Mouse (Mus musculus): ENCODE results near the gene Msantd4. TPM values are rescaled to one million over a fixed set of nuclear protein-coding genes. Genes with fewer than 3 reads are reported as not detected.
"Not testable (repeated sequence)": the region's sequence is repeated elsewhere in the genome, so short reads cannot be mapped to it uniquely, and the experiment has no call there.

The Msantd4 gene
- polyA plus RNA-seq (2015; fragmentation: Nextera tagmentation; extraction: Ambion mirVana), result 11.0 and 12.3 TPM in 2 replicates

- Histone ChIP-seq H3K27me3 (ENCODE audit: insufficient read depth, low read length) (no peaks in the 10 kb centered on the region), H3K4me2 (ENCODE audit: low read depth, low read length) (peak within 1 kb of the TSS; percentile 90), H3K27ac (ENCODE audit: low read depth) (peak within 1 kb of the TSS; percentile 74), H3K36me3 (replicated peaks; ENCODE audit: insufficient read depth, low read length) (no peaks in the 10 kb centered on the region), H3K9ac (replicated peaks) (peak within 1 kb of the TSS; percentile 53), H3K4me1 (ENCODE audit: insufficient read depth) (peaks cover 11% of the 10 kb centered on the region), H3K9me3 (ENCODE audit: low read length) (no peaks in the 10 kb centered on the region), H3K4me3 (ENCODE audit: low read depth, low read length) (peak within 1 kb of the TSS; percentile 82)
- WGBS (ENCODE audit: insufficient replicate concordance), result 3% methylated on average over 31 of the region's 31 CpGs
- DNase-seq, result peak; percentile 93
- TF ChIP-seq EP300 (IDR thresholded peaks at IDR 0.05; ENCODE audit: low read depth) (no peak), CTCF (IDR thresholded peaks at IDR 0.05; ENCODE audit: low read depth) (no peak)
- peak; percentile 100 for ATAC-seq
Observed at GRCm38 (mm10) chr9:4375828-4376639, at the start of gene Msantd4. TSS of gene Msantd4 (plus strand) at chr9:4376562.

GRCm38 (mm10) chr9:4353163-4353562 lies 23.2 kb upstream of the Msantd4 start:
- H3K9me3 ChIP-seq (ENCODE audit: low read length), result no peaks in the 10 kb centered on the region
- no peak overlapping the region for H3K9ac ChIP-seq (replicated peaks)
- DNase-seq, result no peak
- no peak overlapping the region for H3K4me3 ChIP-seq (ENCODE audit: low read depth, low read length)
- H3K27me3 ChIP-seq (ENCODE audit: insufficient read depth, low read length), result no peaks in the 10 kb centered on the region
- TF ChIP-seq EP300 (IDR thresholded peaks at IDR 0.05; ENCODE audit: low read depth) (no peak), CTCF (IDR thresholded peaks at IDR 0.05; ENCODE audit: low read depth) (no peak)
- no peaks in the 10 kb centered on the region for H3K36me3 ChIP-seq (replicated peaks; ENCODE audit: insufficient read depth, low read length)
- no peaks in the 10 kb centered on the region for H3K4me1 ChIP-seq (ENCODE audit: insufficient read depth)
- WGBS (ENCODE audit: insufficient replicate concordance), result 76% methylated on average over 1 of the region's 1 CpGs
- no peak overlapping the region for H3K4me2 ChIP-seq (ENCODE audit: low read depth, low read length)
- no peak for ATAC-seq
- H3K27ac ChIP-seq (ENCODE audit: low read depth), result no peak overlapping the region

- ATAC-seq (peak; percentile 50), DNase-seq (no peak)
- Histone ChIP-seq H3K4me2 (ENCODE audit: low read depth, low read length) (peak overlapping the region; percentile 90), H3K9ac (replicated peaks) (peak overlapping the region; percentile 53), H3K27ac (ENCODE audit: low read depth) (peak overlapping the region; percentile 31), H3K36me3 (replicated peaks; ENCODE audit: insufficient read depth, low read length) (no peaks in the 10 kb centered on the region), H3K27me3 (ENCODE audit: insufficient read depth, low read length) (no peaks in the 10 kb centered on the region), H3K4me3 (ENCODE audit: low read depth, low read length) (peak overlapping the region; percentile 82), H3K9me3 (ENCODE audit: low read length) (no peaks in the 10 kb centered on the region), H3K4me1 (ENCODE audit: insufficient read depth) (peaks cover 11% of the 10 kb centered on the region)
- WGBS (ENCODE audit: insufficient replicate concordance), result under 1% methylated on average over 15 of the region's 15 CpGs
- no peak for TF ChIP-seq CTCF (IDR thresholded peaks at IDR 0.05; ENCODE audit: low read depth)
- no peak for TF ChIP-seq EP300 (IDR thresholded peaks at IDR 0.05; ENCODE audit: low read depth)
Observed at GRCm38 (mm10) chr9:4376640-4377120, 318 bp downstream of the Msantd4 start.

GRCm38 (mm10) chr9:4400801-4401200 lies 24.4 kb downstream of the Msantd4 start:
- H3K4me3 ChIP-seq (ENCODE audit: low read depth, low read length); H3K4me2 ChIP-seq (ENCODE audit: low read depth, low read length); H3K27me3 ChIP-seq (ENCODE audit: insufficient read depth, low read length); H3K4me1 ChIP-seq (ENCODE audit: insufficient read depth); ATAC-seq; H3K9ac ChIP-seq (replicated peaks); H3K9me3 ChIP-seq (ENCODE audit: low read length); H3K27ac ChIP-seq (ENCODE audit: low read depth); DNase-seq; H3K36me3 ChIP-seq (replicated peaks; ENCODE audit: insufficient read depth, low read length): not testable (repeated sequence)
- whole genome bisulfite sequencing (ENCODE audit: insufficient replicate concordance), result 84% methylated on average over 11 of the region's 11 CpGs

Small RNAs within 50 kb of the gene (microRNA-seq; reads per million reads assigned to microRNA genes)
- gene Gm23992, result not detected

Other genes starting within 250 kb of the Msantd4 start
- 22.8 and 23.6 TPM in 2 replicates for gene Aasdhppt, start 67.1 kb upstream of the Msantd4 start, polyA plus RNA-seq (2015; fragmentation: Nextera tagmentation; extraction: Ambion mirVana)
- 3.2 and 3.3 TPM in 2 replicates for gene Kbtbd3, start 66.7 kb upstream of the Msantd4 start, polyA plus RNA-seq (2015; fragmentation: Nextera tagmentation; extraction: Ambion mirVana)